Mouse (Mus musculus) CD4-positive helper T cell, adult 2 months (primary cell): ENCODE data around the gene Cyp26c1.

ENCODE experiments used
- DNase-seq: peaks from one replicate; pipeline ENCODE4 v3.0.0-alpha.2; 2012; ENCODE audit warnings: low read depth, missing footprints, low spot score

The Cyp26c1 gene

GRCm38 (mm10) chr19:37685281-37685680 lies at the start of gene Cyp26c1:
Gene Cyp26c1 (plus strand): TSS chr19:37685581.
- no peak for DNase-seq

DNA sequence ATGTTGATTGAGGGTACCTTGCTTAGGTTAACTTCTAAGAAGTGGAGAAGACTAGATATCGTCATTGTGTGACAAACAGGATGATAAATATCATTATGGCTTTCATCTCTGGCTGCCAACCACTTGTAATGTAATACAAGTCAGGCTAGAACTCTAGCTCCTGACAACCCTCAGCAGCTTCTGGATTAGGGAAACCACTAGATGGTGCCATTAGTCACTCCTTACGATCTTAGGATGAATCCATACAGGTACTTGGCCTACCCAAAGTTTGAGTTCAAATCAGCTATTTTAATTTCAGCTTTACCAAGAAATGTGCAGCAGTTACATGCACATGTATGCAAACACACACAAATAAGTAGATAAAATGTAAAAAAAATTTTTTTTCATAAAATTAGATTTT lies 37.4 kb upstream of the Cyp26c1 start:
- no peak for DNase-seq

GRCm38 (mm10) chr19:37650526-37650925 lies 34.9 kb upstream of the Cyp26c1 start:
- no peak for DNase-seq

- DNase-seq, result no peak
Measured at GRCm38 (mm10) chr19:37654012-37654411, 31.4 kb upstream of the Cyp26c1 start.

- DNase-seq, result no peak
Measured at GRCm38 (mm10) chr19:37656441-37656840, 28.9 kb upstream of the Cyp26c1 start.

GRCm38 (mm10) chr19:37665256-37665655 lies 20.1 kb upstream of the Cyp26c1 start:
- DNase-seq, result no peak

DNA sequence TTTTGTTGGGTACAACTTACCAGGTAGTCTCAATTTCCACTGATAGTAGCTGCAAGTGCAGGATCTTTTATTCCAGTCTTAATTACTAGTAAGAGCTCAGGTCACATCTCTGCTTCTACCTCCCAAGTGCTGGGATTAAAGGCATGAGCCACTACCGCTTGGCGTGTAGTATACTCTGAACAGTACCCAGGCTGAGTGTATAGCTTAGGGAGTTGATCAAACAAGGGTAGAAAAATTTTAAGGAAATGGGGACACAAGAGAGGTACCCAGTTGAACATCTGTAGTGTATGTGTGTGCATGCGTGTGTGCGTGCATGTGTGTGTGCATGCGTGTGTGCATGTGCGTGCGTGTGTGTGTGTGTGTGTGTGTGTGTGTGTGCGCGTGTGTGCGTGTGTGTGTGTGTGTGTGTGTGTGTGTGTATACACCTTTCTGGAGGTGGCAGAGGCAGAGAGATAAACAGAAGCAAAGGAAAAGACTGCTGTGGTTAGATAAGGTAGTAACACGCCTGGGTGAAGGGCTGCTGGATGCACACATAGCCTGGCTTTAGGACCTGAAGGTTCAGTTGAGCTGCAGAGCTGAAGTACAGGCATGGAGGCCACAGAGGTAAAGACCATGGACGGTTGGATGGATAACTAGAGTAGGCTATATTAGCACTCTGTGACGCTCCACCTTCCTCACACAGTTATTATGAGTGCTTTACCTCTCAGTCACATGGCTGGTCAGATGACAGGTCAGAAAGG lies 17.4 kb upstream of the Cyp26c1 start:
- no peak for DNase-seq

DNA sequence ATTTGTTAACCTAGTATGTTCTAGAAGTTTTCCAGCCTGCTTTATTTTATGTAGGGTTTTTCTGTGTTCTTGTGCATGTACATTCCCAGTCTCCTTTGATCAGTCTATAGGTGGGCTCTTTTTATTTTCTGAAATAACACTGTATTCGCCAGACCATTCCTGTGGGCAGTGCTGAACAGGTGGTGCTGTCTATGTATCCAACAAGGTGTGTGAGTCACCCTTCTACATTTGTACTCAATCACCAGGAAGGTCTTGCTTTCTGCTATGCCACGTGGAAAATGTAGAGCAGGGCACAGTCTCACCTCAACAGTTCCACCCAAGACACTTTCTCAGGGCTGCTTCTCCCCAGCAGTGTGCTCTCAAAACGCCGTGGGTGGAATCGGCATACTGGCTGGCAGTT lies 16.7 kb upstream of the Cyp26c1 start:
- DNase-seq, result no peak

DNA sequence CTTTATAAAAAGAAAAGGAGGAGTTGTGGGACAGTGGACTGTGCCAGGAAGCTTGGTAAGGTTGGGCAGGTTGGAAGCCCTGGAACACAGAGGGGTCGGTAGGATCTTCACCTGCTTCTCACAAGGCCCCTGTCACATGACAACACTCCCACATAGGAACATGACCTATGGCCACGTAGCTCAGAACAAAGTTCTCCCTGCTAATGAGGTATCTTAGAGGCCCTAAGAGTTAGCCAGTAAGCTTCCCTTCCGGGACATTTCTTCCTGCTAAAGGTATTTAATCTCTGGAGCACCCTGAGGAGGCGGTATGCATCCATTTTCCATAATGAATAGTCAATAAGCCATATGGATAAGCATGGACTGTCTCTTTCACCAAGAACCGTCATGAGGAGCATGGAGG lies 15.9 kb upstream of the Cyp26c1 start:
- DNase-seq, result no peak

- DNase-seq, result no peak
Measured at GRCm38 (mm10) chr19:37673393-37673792, 12.0 kb upstream of the Cyp26c1 start.

- DNase-seq, result no peak
Measured at GRCm38 (mm10) chr19:37686347-37686746, 966 bp downstream of the Cyp26c1 start.

GRCm38 (mm10) chr19:37686941-37687850 lies 1.8 kb downstream of the Cyp26c1 start:
- DNase-seq, result no peak

DNA sequence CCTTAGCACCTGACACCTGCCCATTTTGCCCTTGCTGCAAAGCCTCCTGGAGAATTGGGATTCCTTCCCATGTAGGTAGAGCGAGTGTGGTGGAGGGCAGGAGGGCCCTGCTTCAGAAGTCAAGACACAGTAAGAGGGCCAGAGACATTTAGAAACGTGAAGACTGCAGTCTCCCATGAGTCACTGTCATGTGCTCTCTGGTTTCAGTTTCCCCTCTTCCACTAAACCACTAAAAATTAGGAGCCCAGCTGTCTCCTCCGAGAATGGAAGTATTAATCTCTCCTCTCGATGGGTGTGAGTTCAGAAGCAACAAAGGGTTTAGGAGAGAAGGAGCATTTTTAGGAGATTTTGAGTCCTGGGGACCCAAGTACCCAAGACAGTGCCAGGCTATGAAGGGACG lies 4.1 kb downstream of the Cyp26c1 start:
- no peak for DNase-seq

DNA sequence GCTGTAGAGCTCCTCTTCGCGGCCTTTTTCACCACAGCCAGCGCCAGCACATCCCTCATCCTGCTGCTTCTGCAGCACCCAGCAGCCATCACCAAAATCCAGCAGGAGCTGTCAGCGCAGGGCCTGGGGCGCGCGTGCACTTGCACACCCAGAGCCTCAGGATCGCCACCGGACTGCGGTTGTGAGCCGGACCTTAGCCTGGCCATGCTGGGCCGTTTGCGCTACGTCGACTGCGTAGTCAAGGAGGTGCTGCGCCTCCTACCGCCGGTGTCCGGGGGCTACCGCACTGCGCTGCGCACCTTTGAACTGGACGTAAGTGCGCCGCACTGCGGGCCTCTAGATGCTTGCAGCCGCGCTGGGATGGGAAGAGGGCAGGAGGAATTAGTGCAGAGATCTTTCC lies 5.3 kb downstream of the Cyp26c1 start:
- no peak for DNase-seq

DNA sequence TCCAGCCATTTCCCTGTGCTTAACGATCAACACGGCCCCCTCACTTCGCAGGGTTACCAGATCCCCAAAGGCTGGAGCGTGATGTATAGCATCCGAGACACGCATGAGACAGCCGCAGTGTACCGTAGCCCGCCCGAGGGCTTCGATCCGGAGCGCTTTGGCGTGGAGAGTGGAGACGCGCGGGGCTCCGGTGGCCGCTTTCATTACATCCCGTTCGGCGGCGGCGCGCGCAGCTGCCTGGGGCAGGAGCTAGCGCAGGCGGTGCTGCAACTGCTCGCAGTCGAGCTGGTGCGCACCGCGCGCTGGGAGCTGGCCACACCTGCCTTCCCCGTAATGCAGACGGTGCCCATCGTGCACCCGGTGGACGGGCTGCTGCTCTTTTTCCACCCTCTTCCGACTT lies 7.5 kb downstream of the Cyp26c1 start:
- DNase-seq, result no peak

DNA sequence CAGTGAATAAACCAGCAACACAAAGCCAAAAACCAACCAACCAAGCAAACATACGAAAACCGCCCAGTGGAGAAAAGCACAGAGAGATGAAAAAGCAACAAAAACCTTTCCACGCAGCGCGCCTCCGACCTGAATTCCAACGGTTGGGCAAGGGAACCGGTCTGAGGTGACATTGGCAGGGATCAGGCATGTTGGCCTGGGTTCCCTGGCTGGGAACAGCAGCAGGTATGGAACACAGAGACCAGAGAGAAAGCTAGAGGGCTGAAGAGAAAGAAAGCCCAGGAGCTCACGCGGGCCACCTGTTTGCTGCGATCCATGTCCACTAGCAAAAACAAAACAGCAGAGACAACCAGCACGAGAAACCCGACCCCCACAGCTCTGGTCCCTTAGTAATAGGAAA lies 9.8 kb downstream of the Cyp26c1 start:
- DNase-seq, result no peak

DNA sequence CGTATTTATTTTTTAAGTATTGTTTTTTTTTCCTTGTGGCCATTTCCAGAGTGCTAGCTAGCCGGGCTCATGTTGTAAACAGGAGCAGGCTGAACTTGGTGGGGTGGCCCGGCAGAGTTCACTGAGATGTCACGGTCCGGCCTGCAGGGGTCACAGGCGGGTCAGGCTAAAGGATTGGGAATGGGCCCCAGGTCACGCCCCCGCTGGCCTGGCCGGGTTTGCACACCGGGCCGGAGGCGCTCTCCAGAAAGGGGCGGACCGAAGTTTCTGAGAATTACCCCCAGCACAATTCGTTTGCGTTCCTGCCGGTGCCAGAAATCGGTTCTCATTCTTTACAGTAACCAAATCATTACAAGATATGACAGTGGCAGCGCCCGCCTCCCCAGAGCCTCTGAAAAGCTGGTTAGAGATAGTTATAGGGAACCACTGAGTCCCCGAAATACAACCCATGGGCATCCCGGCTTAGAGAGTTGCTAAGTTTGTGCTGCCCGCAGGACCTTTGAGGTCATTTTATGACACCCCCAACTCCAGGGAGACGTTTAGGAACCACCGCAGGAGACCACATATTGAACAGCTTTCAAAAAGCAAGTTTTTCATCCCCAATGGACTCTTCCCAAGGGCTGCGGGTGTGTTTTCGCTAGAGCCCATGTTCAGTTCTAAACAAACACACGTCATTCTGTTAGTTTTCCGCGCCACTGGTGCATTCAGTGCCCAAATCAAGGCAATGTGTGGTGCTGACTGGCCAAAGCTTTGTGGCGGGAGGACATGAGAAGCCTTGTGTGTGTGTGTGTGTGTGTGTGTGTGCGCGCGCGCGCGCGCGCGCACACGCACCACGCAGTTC lies 10.6 kb downstream of the Cyp26c1 start:
- DNase-seq, result no peak

GRCm38 (mm10) chr19:37696603-37697334 lies 11.4 kb downstream of the Cyp26c1 start:
- no peak for DNase-seq

- no peak for DNase-seq
Measured at GRCm38 (mm10) chr19:37697335-37697636, 11.9 kb downstream of the Cyp26c1 start.

DNA sequence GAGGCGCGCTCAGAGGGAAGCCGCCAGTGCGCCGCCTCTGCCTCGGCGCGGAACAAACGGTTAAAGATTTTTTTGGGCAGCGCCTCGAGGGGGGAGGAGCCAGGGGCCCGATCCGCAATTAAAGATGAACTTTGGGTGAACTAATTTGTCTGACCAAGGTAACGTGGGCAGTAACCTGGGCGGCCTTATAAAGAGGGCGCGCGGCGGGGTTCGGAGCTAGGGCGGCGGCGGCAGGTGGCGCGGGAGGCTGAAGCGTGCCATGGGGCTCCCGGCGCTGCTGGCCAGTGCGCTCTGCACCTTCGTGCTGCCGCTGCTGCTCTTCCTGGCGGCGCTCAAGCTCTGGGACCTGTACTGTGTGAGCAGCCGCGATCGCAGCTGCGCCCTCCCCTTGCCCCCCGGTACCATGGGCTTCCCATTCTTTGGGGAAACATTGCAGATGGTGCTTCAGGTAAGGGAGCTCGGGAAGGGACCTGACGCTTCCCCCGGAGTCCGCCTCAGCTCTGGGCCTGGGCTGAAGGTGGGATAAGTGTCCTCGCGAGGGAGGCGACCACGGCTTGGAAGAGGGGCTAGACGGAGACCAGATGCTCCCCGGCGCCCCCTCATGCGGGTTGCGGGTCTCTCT lies 12.4 kb downstream of the Cyp26c1 start, which contains the start of gene Cyp26a1:
Gene Cyp26a1, plus strand, starts transcription at position 148 of the 622 bp plus-strand sequence.
- DNase-seq, result no peak
